Mouse (Mus musculus): Measurements from ENCODE around the gene Arhgef16.

The Arhgef16 gene

DNA sequence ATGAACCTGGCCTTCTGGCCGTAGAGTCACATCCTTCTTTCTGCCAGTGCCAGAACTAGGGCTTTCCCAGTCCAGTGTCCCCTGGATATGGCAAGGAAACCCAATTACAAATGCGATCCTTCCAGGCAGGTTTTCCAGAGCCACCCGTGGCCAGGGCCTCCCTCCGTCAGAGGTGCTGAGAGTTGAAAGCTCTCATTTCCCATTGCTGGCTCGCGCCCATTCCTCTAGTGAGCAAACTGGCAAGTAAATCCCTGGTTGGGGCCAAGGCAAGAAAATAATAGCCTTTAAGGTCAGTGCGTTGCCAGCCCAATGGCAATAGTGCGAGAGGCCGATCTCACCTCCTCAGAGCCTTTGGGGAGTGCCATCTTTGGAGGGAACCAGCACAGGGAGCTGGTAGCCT, 71.9 kb downstream of the Arhgef16 start:
- in situ Hi-C loops (cut with MboI, MseI): no loop called here

All from T-helper 2 cell (primary cell).